In the genomic region with DNA sequence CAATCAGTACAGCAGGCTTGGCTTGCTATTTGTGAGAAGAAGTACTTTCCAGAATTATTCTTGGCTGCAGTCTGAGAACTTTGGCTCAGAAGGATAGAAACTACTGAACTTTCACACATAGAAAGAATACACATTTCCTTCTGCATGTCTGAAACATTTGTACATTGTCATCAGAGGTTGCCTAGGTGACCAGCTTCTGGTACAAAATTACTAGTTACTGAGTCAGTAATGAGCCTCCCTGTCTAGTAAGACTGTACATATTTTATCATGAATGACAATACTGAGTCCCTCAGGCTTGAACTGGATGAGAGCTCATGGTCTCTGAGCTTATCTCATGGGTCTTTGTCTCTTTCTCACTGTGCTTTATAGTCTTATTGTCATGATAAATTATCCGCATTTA, we compare ENCODE assay signal across 20 mouse cellular contexts.
DNase-seq lines count a peak whose midpoint lies in the region; ATAC-seq and TF ChIP-seq lines count a peak whose summit lies in the region.
"Had no signal": no experiment of that assay in that cellular context is flagged by ENCODE, and none has a peak within 500 bp of the region (broad histone marks: within the 10 kb centered on the region; RNA-seq: fewer than 3 reads in every experiment).

No protein-coding gene starts in this region.

- H3K9ac ChIP-seq in forebrain, embryonic 14.5 days (ENCODE audit: low read length) = no peak overlapping the region
- H3K9ac ChIP-seq in forebrain, embryonic 12.5 days = no peak overlapping the region
- no peak overlapping the region for H3K9ac ChIP-seq in forebrain, postnatal 0 days
- H3K9ac ChIP-seq: embryonic facial prominence, embryonic 12.5 days had no signal

- no peaks in the 10 kb centered on the region for H3K4me1 ChIP-seq in forebrain, embryonic 14.5 days (ENCODE audit: control insufficient read depth, insufficient read depth, low read length)
- no peaks in the 10 kb centered on the region for H3K4me1 ChIP-seq in forebrain, embryonic 12.5 days
- no peaks in the 10 kb centered on the region for H3K4me1 ChIP-seq in forebrain, postnatal 0 days (ENCODE audit: insufficient read depth)
- H3K4me1 ChIP-seq in forebrain, embryonic 10.5 days = no peaks in the 10 kb centered on the region
- H3K4me1 ChIP-seq: embryonic facial prominence, embryonic 10.5 days; embryonic facial prominence, embryonic 12.5 days had no signal

- H3K36me3 ChIP-seq in forebrain, embryonic 14.5 days (ENCODE audit: control insufficient read depth, insufficient read depth, low read length) = no peaks in the 10 kb centered on the region
- no peaks in the 10 kb centered on the region for H3K36me3 ChIP-seq in forebrain, embryonic 12.5 days (replicated peaks)
- no peaks in the 10 kb centered on the region for H3K36me3 ChIP-seq in forebrain, postnatal 0 days (ENCODE audit: insufficient read depth)
- H3K36me3 ChIP-seq in forebrain, embryonic 10.5 days (replicated peaks) = no peaks in the 10 kb centered on the region
- H3K36me3 ChIP-seq: embryonic facial prominence, embryonic 10.5 days; embryonic facial prominence, embryonic 12.5 days had no signal

- H3K27me3 ChIP-seq in forebrain, embryonic 14.5 days (replicated peaks; ENCODE audit: control insufficient read depth, insufficient read depth, low read length) = no peaks in the 10 kb centered on the region
- H3K27me3 ChIP-seq in forebrain, embryonic 12.5 days = no peaks in the 10 kb centered on the region
- no peaks in the 10 kb centered on the region for H3K27me3 ChIP-seq in forebrain, postnatal 0 days (ENCODE audit: insufficient read depth, low read length)
- H3K27me3 ChIP-seq in forebrain, embryonic 10.5 days (ENCODE audit: poor library complexity, severe bottlenecking) = no peaks in the 10 kb centered on the region
- H3K27me3 ChIP-seq: embryonic facial prominence, embryonic 12.5 days; Patski had no signal

- H3K4me3 ChIP-seq in forebrain, embryonic 14.5 days (ENCODE audit: low read depth, low read length) = no peak overlapping the region
- no peak overlapping the region for H3K4me3 ChIP-seq in forebrain, embryonic 12.5 days (replicated peaks)
- no peak overlapping the region for H3K4me3 ChIP-seq in forebrain, postnatal 0 days (ENCODE audit: low read depth, low read length)
- no peak overlapping the region for H3K4me3 ChIP-seq in forebrain, embryonic 10.5 days
- H3K4me3 ChIP-seq: embryonic facial prominence, embryonic 10.5 days; embryonic facial prominence, embryonic 12.5 days had no signal

- ATAC-seq in forebrain, embryonic 14.5 days = no peak
- ATAC-seq in forebrain, embryonic 12.5 days (ENCODE audit: low FRiP score) = no peak
- peak; percentile 59 for ATAC-seq in forebrain, postnatal 0 days
- ATAC-seq: activated CD4-positive, CD25-positive, alpha-beta regulatory T cell, adult 4 months; Patski had no signal

- DNase-seq in forebrain, embryonic 14.5 days (ENCODE audit: low spot score) = peak; percentile 4
- peak; percentile 3 for DNase-seq in forebrain, postnatal 0 days
- DNase-seq in forebrain, embryonic 10.5 days (ENCODE audit: extremely low spot score, low spot score) = no peak
- DNase-seq in Muller cell, postnatal 12 days (ENCODE audit: inconsistent ontology term) = peak; percentile 72
- DNase-seq in adipocyte (ENCODE audit: low spot score) = peak; percentile 80
- DNase-seq in spleen, postnatal 10 days (ENCODE audit: low spot score in 2 of 2) = no peak
- DNase-seq in kidney, adult 9 months = no peak
- DNase-seq: adrenal gland, adult 2 months; adrenal gland, postnatal 10 days; adrenal gland, postnatal 25 days; cerebellum, adult 11-12 months; cerebellum, adult 2 months; cerebellum, adult 9-10 months; cerebellum, postnatal 10 days; cerebellum, postnatal 25 days had no signal

- WGBS in forebrain, embryonic 14.5 days = 90% methylated on average over 1 of the region's 1 CpGs
- 97% methylated on average over 1 of the region's 1 CpGs for WGBS in forebrain, embryonic 12.5 days
- WGBS in forebrain, postnatal 0 days = 93% methylated on average over 1 of the region's 1 CpGs
- WGBS in forebrain, embryonic 10.5 days = 85% methylated on average over 1 of the region's 1 CpGs

- no peaks in the 10 kb centered on the region for H3K9me3 ChIP-seq in forebrain, embryonic 14.5 days (replicated peaks; ENCODE audit: control insufficient read depth, low read length)
- H3K9me3 ChIP-seq in forebrain, embryonic 12.5 days = no peaks in the 10 kb centered on the region
- no peaks in the 10 kb centered on the region for H3K9me3 ChIP-seq in forebrain, postnatal 0 days (ENCODE audit: low read length)
- no peaks in the 10 kb centered on the region for H3K9me3 ChIP-seq in forebrain, embryonic 10.5 days
- H3K9me3 ChIP-seq: embryonic facial prominence, embryonic 10.5 days; embryonic facial prominence, embryonic 12.5 days had no signal

- H3K4me2 ChIP-seq in forebrain, embryonic 14.5 days (ENCODE audit: low read length) = no peak overlapping the region
- H3K4me2 ChIP-seq in forebrain, embryonic 12.5 days = no peak overlapping the region
- no peak overlapping the region for H3K4me2 ChIP-seq in forebrain, postnatal 0 days (ENCODE audit: low read depth)
- H3K4me2 ChIP-seq: embryonic facial prominence, embryonic 12.5 days had no signal

- no peak for TF ChIP-seq CTCF in forebrain, postnatal 0 days (IDR thresholded peaks at IDR 0.05; ENCODE audit: low read depth)

- H3K27ac ChIP-seq in forebrain, embryonic 14.5 days (ENCODE audit: low read depth, low read length) = no peak overlapping the region
- H3K27ac ChIP-seq in forebrain, embryonic 12.5 days = no peak overlapping the region
- H3K27ac ChIP-seq in forebrain, postnatal 0 days (ENCODE audit: low read depth, low read length) = no peak overlapping the region
- H3K27ac ChIP-seq in forebrain, embryonic 10.5 days = no peak overlapping the region
- H3K27ac ChIP-seq: embryonic facial prominence, embryonic 10.5 days; embryonic facial prominence, embryonic 12.5 days had no signal

Comparison
In these comparisons a context has a peak if more than half of its experiments do, and no peak if none do; other contexts are left out.
1. DNase-seq: peak in forebrain, embryonic 14.5 days (single experiment), forebrain, postnatal 0 days (single experiment), Muller cell, postnatal 12 days (single experiment) and adipocyte (single experiment); none in forebrain, embryonic 10.5 days (single experiment), spleen, postnatal 10 days (0 of 2) and kidney, adult 9 months (single experiment).